Mouse (Mus musculus) brown adipose tissue, adult 24 weeks (tissue): ENCODE measurements at regions not wholly inside any gene's neighbourhood (a gene's known extent, or its start where the extent isn't known, plus 50 kb on each side); places are given as distances from the start of the nearest gene placed in this dataset.

Experiments
- H3K27ac ChIP-seq: fragments of 200-500 bp; replicated peaks from 2 replicates; pipeline ENCODE4 v1.5.1; 2012; ENCODE audit warnings: low read depth, mild to moderate bottlenecking, low read length
- H3K4me1 ChIP-seq: fragments of 200-500 bp; 2 replicates; pipeline ENCODE4 v1.6.1; 2012; ENCODE audit warnings: low read length, mixed read lengths; ENCODE audit not compliant: control insufficient read depth, insufficient read depth, insufficient read length
- H3K4me3 ChIP-seq: fragments of 200-500 bp; 2 replicates; pipeline ENCODE4 v1.5.1; 2012; ENCODE audit warnings: low read depth, mild to moderate bottlenecking, low read length, moderate library complexity; ENCODE audit not compliant: insufficient read depth

DNA sequence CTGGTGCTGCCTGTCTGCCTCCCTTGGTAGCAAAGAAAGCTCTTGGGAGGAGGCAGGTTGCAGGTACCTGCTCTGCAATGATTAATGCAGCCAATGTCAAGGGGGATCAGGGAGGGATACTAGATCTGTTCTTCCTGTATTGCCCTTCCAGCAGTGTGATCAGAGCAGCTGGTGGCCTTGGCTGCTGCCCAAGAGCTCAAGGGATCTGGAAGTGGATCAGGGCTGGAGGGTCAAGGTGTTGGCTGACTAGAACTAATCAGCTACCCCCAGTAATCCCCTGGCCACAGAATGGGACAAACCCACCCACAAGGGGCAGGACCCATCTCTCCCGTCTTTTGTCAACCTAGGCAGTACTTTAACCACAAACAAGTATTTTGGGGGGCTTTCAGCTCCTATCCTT, 211.8 kb upstream of the Atp6ap2 start:
- no peak overlapping the region for H3K27ac ChIP-seq
- H3K4me3 ChIP-seq = no peak overlapping the region
- no peaks in the 10 kb centered on the region for H3K4me1 ChIP-seq

DNA sequence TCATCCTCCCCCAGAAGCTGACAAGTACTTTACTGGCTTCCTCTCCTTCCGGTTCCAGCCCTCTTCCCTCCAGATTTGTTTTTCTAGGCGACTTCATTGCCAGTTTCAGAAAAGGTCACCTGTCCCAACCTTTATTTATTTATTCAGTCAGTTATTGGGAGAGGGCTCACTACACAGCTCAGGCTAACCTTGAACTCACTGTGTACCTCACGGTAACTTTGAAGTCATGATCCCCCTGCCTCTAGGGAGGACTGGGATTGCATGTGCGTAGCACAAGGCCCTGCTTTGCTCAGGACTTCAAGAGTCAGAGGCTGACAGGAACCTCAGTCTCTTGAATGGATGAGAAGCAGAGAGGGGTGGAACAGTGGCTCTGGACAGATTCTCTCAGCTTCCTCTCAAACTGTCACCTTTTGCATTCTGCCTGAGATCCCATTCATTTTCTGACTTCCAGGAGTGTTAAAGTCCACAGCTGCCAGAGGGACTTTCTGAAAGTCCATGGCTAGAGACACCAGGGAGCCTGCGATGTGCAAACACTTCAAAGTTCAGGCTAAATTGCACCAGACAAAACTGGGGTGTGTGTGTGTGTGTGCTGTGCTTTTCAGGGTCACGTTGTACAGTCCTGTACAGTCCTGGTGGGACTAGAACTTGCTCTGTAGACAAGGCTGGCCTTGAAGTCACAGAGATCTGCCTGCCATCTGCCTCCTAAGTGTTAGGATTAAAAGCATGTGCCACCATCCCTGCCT, 211.2 kb upstream of the Atp6ap2 start:
- Histone ChIP-seq H3K27ac (no peak overlapping the region), H3K4me1 (no peaks in the 10 kb centered on the region), H3K4me3 (no peak overlapping the region)

DNA sequence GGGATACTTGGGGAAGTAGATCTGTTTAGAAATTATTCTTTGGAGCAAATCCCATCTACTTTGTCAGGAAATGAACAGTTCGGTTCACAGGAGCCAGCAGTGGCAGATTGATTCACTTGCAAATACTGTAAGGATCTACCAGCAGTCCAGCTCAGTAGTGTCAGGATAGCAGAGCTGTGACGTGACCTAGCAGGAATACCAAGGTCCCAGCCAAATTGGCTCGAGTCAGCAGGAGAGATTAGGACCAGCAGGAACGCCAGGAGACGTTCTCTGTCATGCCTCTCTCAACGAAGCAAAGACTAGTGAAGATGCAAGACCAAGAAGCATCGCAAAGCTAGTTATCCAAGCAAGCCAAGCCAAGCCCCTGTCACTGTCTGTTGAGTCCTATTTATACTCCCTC, 210.2 kb upstream of the Atp6ap2 start:
- Histone ChIP-seq H3K4me1 (no peaks in the 10 kb centered on the region), H3K27ac (no peak overlapping the region), H3K4me3 (no peak overlapping the region)

DNA sequence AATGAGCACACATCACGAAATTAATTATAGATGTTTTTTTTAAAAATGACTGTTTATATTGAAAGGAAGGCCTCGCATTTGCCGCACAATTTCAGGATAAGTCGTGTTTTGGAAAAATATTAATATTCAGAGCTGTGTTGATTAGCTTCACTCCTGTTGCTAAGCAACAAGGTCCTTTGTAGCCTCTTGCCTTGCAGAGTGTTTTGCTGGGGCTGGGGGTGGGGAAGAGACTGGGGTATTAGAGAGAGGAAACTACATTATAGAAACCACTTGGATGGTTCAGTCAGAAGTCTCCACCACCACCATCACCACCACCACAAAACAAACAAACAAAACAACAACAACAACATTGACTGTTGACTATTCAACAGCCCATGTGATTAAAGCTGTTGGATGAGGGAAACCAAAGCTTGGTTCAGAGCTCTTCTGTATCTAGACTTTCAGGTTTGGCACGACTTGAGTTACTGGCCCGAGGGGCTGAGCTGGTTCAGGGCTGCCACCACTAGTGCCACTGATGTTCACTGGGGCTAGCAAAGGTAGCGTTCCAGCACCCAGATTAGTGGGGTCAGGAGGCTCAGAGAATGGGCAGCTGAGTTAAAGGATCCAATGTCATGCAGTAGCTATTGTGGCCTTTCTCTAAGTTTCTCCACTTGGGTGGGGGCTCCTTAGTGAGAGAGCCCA, 195.3 kb upstream of the Atp6ap2 start:
- H3K4me1 ChIP-seq = no peaks in the 10 kb centered on the region
- H3K4me3 ChIP-seq = no peak overlapping the region
- no peak overlapping the region for H3K27ac ChIP-seq

DNA sequence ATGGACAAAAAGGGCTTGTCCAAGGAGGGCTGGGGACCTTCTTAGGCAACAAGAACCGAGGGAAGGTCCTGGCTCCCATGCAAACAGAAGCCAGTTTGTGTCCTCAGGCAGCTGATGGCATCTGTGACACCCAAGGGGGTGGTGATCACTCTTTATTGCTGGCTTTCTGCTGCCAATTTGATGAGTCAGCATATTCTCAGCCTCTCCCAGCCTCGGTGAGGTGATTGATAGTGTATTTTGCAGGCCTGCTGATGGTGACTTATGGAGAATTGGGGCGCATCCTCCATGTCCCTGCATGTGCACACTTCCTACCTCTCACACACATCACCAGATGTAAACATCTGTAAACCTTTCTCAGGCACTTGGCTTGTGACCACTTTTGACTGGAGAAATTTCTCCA, 178.3 kb upstream of the Atp6ap2 start:
- Histone ChIP-seq H3K4me3 (no peak overlapping the region), H3K4me1 (no peaks in the 10 kb centered on the region), H3K27ac (no peak overlapping the region)

DNA sequence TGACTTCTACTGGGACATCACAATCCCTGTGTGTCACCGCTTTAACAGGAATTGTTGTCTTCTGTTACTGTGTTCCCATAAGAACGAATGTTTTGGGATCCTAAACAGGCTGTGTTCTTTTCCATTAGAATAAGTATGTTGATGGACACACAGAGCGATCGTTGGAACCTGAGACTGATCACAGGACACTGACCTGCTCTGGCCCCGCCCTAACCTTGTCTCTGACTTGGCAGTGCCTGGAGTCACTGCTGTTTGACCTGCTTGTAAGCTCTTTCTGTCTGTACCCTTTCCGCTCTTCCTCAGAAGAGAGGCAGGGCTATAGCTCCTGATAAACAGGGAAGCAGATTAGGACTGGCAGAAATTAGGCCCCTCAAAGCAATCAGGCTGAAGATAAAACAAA, 162.0 kb upstream of the Atp6ap2 start:
- H3K4me3 ChIP-seq = no peak overlapping the region
- no peaks in the 10 kb centered on the region for H3K4me1 ChIP-seq
- H3K27ac ChIP-seq = no peak overlapping the region

DNA sequence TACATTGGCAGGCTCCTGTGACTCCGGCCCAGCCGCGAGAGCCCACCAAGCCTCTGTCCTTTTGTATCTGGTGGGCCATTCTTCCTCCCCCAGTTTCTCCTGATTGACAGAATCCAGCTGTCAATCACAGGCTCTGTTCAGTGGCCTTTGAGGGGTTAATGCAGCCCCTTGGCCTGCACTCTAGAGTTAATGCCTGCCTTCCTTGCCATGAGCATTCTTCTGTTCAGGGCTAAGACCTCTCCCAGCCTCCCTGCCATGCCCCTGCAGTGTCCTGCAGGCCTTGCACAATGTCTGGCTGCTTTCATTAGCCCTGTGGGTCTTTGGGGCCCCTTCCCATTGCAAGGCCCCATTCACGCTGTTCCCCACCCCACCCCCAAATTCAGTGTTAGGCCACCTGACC, 160.9 kb upstream of the Atp6ap2 start:
- H3K4me3 ChIP-seq = no peak overlapping the region
- no peak overlapping the region for H3K27ac ChIP-seq
- no peaks in the 10 kb centered on the region for H3K4me1 ChIP-seq

DNA sequence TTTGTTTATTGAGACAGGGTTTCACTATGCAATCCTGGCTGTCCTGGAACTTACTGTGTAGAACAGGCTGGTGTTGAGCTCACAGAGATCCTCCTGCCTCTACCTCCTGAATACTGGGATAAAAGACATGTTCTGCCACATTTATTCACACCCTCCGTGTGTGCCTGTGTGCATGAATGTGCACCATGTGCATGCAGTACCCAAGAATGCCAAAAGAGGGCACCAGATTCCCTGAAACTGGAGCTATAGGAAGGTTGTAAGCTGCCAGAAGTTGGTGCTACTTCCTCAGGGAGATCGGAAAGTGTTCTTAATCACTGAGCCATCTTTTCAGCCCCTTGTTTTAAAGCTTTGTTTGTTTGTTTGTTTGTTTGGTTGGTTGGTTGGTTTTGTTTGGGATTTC, 155.3 kb upstream of the Atp6ap2 start:
- H3K4me3 ChIP-seq = no peak overlapping the region

DNA sequence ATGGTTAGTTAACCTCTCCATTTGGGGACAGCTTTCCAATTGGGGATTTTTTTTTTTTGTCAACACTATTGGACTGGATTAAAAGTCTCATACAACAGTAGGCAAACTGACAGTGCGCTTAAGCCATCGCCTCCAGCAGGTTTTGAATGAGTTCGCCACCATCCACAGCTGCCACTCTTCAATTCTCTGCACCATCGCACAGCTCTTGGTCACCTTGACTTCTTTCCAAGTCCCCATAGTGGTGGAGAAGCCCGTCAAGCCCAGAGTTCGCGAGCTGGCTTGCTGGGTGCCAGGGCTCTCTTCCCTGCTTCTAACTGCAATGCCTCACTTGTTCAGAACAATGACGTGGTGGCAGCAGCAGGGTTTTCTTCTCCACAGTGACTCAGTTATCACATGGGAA, 151.9 kb upstream of the Atp6ap2 start:
- no peak overlapping the region for H3K4me3 ChIP-seq
- H3K4me1 ChIP-seq = no peaks in the 10 kb centered on the region
- H3K27ac ChIP-seq = no peak overlapping the region

More for the DNA sequence above, 155.3 kb upstream of the Atp6ap2 start:
- Histone ChIP-seq H3K27ac (no peak overlapping the region), H3K4me1 (no peaks in the 10 kb centered on the region)

DNA sequence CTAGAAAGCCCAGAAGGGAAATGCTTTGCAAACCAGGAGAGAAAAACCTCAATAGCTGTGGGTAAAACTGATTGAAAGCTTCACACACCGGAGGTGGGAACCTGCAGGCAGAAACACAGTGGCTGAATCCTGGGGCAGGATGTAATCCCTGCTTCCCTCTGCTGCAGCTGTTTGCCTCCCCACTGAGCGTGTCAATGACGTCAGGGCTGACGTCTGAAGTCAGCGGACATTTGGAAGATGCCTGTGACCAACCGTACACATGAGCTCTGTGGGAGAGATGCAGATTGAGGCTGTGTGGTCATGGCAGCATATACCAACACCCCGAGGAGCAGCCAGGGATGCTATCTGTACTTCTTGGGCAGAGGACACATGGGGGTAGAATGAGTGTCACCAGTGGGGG, 151.5 kb upstream of the Atp6ap2 start:
- no peaks in the 10 kb centered on the region for H3K4me1 ChIP-seq
- H3K27ac ChIP-seq = no peak overlapping the region
- no peak overlapping the region for H3K4me3 ChIP-seq

DNA sequence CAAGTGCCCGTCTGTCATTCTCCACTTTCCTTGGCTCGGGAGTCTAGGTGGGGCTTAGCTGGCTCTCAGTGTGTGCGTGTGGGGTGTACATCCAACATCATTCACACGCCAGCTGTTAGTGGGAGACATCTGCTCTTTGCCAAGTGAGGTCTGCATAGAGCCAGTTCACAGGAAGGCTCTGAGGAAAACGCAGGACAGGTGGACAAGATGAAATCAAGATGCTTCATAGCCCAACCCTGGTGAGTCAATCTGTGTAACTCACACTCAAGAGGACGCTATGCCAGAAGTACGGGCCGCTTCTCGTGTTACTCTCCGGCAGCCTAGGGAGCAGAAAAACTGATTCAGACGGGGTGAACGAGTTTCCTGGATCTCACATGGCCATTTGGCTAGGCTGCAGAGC, 148.2 kb upstream of the Atp6ap2 start:
- no peak overlapping the region for H3K4me3 ChIP-seq
- no peaks in the 10 kb centered on the region for H3K4me1 ChIP-seq
- H3K27ac ChIP-seq = no peak overlapping the region

DNA sequence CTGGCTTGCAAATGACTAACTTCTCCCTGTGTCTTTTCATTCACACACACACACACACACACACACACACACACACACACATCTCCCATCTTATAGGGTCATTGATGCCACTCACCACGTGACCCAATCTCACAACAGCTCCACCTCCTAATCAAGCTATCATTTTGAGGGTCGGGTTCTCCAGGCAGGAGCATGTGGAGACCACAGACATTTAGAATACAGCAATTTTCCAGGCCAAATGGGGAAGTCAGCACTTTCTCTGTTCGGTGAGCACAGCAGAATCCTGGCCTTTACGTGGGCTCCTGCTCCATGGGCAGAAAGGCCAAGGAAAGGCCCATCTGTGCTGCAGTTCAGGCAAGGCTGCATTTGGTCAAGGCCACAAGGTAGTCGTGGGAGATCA, 143.8 kb upstream of the Atp6ap2 start:
- Histone ChIP-seq H3K4me3 (no peak overlapping the region), H3K4me1 (no peaks in the 10 kb centered on the region), H3K27ac (no peak overlapping the region)

DNA sequence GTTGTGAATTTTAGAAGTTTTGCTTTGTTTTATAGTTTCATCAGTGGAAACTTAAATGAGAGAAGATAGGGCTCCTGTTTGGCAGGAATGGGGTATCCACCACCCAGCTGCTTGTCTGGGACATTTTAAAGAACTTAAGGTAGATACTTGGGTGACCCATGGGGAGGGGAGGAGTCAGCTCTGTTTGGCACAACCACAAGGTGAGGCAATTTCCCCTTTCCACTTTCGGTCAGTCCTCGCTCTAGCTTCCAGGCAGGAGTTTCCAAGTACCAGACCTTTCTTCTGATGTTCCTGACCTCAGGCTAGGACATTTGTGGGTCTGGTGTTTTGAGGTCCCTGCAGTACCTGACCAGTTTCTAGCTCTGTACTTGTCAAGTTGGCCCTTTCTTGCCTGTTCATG, 142.5 kb upstream of the Atp6ap2 start:
- Histone ChIP-seq H3K4me3 (no peak overlapping the region), H3K27ac (no peak overlapping the region), H3K4me1 (no peaks in the 10 kb centered on the region)

DNA sequence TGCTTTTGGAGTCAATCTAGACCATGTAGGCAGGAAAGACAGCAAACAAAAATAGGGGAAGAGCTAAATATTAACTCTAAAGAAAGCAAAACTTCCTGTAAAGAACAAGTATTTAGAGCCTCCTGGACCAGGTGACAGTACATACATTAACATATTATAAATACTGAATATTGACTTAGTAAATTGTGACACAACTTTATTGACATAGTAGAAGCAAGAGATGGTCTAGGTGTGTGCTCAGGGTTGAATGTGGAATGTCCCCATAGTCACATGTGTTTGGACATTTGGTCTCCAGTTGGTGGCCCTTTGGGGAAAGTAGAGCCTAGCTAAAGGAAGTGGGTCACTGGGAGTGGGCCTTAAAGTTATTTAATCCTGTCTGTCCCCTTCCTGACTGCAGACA, 139.6 kb upstream of the Atp6ap2 start:
- H3K4me1 ChIP-seq = no peaks in the 10 kb centered on the region
- H3K4me3 ChIP-seq = no peak overlapping the region
- no peak overlapping the region for H3K27ac ChIP-seq

DNA sequence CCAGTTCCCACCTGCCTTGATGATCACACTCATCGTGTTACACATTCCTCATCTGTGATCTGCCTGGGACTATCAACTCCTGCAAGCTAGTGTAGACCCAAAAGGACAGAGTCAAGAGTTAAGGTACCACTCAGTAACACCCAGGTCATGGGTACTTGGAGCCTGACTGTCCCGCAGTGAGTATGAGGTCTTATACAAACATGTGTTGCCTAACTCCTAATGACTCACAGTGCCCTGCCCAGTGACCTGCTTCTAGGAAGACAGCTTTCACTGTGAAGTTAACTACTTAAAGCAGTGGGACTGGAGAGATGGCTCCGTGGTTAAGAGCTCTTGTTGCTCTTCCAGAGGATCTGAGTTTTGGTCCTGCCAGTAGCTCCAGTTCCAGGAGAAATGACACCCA, 137.9 kb upstream of the Atp6ap2 start:
- Histone ChIP-seq H3K27ac (no peak overlapping the region), H3K4me1 (no peaks in the 10 kb centered on the region), H3K4me3 (no peak overlapping the region)
